Mouse (Mus musculus): ENCODE data around the gene Gm42878.
"Not testable (repeated sequence)": the region's sequence is repeated elsewhere in the genome, so short reads cannot be mapped to it uniquely, and the experiment has no call there.

Gm42878 gene

DNA sequence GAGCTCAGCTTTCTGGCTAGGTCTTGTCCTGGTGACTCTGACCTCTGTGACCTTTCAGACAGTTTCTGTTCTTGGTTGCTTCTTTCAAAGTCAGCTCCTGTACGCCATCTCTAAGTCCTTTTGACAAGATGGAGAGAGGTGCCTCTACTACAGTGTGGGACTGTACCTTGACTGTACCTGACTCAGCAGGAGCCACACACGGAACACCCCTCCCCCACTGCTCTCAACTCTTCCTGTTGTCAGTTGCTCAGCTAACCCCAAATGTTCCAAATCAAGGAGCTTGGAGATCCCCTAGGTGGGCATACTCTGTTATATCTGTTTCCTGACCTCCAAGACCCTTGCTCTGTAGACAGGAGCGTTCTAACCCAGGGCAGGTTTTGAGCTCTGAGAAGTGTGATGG lies 42.1 kb downstream of the Gm42878 start, which contains the start of gene Adam1b:
Gene Adam1b (minus strand): TSS at position 205 of the 400 bp plus-strand sequence.
- in situ Hi-C loops (cut with MboI; ENCODE audit: low sequenced_read_pairs): no loop called here

DNA sequence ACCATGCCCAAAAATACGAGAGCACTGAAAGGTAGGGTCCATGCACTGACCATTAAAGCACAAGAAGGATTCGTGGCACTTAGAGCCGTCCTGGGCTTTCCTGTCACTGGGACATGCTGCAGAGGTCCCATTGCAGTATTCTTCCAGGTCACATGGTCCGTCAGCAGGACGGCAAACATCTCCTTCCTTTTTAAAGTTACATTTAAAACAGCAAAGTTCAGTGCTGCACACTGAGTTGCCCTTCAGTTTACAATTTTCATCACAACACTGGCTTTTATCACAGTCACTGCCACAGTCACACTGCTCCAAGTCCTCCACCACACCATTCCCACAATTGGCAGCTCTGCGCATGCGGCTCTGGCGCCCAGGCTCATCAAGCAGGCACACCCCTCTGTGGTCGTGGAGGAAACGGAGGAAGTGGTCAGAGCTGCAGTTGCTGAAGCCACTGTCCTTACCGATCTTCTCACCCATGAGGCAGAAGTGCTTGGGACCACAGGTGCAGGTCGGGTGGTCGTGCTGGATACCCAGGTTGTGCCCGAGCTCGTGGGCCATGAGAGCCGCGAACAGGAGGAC lies 43.8 kb downstream of the Gm42878 start:
- in situ Hi-C loops (cut with MboI; ENCODE audit: low sequenced_read_pairs): not testable (repeated sequence)

DNA sequence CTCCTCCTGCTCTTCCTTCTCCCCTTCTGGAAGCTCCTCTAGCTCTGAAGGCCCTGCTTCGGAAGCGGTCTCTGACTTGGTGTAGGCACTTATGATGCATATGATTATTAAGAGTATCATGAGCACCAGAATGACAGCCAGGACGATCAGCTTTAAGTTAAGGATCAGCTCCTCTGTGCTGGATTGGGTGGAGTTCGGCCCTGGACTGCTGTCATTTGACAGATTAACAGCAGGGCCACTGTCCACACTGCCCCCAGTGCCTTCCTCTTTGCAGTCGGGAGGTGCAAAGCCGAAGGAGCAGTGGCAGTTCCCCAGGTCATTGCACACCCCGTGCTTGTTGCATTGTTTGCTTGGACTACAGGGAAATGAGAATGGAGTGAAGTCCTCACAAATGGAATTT lies 44.6 kb downstream of the Gm42878 start:
- in situ Hi-C loops (cut with MboI; ENCODE audit: low sequenced_read_pairs): no loop called here

DNA sequence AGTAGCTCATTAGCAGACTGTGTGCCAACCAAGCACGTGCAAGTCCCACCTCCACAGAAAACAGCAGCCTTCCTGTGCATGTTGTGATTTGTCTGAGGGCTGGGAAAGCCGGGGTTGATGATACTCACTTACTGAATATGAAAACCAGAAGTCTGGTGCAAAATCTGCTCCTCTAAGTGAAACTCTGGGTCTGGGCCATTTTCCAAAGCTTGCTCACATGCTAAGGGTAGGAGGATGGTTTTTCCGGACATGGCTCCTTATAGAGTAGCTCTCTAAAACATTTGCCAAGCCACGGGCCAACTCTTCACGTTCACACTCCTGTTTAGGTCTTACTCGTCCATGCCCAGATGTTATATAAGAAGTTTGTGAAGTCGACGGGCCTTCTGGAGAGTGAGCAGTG lies 52.0 kb downstream of the Gm42878 start:
- in situ Hi-C loops (cut with MboI; ENCODE audit: low sequenced_read_pairs): no loop called here

DNA sequence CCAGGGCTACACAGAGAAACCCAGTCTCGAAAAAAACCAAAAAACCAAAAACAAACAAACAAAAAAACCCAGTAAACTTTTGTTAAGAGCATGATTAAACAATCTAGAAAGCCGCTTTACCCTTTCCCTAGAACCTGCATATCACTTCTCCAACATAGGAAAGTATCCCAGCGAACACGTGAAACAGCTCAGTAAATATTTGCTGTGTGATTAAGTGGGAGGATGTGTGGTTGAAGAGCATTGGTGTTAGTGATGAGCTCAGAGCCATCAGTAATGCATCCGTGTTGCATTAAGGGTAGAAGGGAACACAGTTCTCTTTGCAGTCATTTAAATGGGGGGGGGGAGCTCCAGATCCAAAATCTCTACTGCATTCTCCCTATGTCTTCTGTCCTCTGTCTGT lies 60.5 kb downstream of the Gm42878 start:
- in situ Hi-C loops (cut with MboI; ENCODE audit: low sequenced_read_pairs): no loop called here

DNA sequence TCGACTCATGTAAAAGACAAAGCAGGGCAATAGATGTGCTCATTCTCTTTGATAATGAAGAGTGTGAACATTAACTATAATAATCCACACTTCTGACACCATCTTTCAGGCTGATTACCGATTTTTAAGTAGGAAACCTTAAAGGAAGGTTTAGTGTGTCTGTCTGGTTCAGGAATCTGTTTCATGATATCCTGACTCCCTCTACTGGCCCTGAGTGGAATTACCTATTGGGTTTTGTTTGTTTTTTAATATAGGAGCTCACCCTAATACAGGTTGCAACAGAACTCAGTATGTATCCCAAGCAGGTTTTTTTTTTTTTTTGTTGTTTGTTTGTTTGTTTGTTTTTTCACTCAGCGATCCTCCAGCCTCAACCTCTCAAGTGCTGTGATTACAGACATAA lies 67.6 kb downstream of the Gm42878 start:
- in situ Hi-C loops (cut with MboI; ENCODE audit: low sequenced_read_pairs): no loop called here

DNA sequence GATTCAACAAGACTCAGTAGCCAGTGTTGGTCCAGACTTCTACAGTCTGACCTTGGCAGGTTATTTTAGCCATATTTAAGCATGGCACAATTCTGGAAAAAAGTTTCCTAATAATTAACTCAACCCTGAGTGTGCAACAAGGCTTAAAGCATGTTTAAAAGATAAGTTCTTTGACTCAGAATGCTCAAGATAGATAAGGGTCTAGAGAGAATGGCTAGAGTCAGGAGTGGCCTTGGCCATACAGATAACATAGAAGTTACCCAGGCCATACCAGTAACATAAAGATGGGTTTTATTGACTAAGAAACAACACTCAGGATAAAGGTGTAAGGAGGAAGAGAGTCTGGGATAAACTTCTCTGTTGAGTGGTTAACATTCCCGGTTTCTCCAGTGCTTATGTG lies 69.2 kb downstream of the Gm42878 start:
- in situ Hi-C loops (cut with MboI; ENCODE audit: low sequenced_read_pairs): no loop called here

DNA sequence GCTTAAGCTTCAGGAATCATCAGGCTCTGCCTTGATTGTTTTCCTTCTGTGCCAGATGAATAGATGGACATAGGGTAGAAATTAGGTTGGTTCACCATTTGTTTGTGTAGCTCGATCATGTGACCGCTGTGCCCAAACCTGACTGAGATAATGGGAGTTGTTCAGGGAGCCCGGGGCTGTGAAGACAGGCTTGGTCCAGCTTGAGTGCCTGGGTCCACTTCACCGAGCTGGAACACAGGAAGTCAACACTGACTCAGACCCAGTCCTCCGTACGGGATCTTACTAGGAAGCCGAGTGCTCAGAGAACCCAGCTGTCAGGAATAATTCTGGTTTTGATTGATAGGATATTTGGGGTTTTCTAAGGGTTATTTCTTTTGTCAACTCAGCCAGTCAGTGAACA lies 70.7 kb downstream of the Gm42878 start:
- in situ Hi-C loops (cut with MboI; ENCODE audit: low sequenced_read_pairs): no loop called here

DNA sequence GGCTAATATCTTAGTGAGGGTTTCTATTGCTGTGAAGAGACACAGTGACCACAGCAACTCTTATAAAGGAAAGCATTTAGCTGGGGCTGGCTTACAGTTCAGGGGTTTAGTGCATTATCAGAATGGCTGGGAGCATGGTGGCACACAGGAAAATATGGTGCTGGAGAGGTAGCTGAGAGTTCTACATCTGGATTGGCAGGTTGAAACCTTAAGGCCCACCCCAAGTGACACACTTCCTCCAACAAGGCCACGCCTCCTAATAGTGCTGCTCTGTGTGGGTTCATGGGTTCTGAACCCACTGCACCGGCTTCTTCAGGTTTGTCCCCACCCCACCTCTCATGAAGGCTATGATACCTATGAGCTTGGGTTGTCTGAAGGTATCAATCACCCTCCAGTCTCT lies 72.9 kb downstream of the Gm42878 start:
- in situ Hi-C loops (cut with MboI; ENCODE audit: low sequenced_read_pairs): no loop called here

DNA sequence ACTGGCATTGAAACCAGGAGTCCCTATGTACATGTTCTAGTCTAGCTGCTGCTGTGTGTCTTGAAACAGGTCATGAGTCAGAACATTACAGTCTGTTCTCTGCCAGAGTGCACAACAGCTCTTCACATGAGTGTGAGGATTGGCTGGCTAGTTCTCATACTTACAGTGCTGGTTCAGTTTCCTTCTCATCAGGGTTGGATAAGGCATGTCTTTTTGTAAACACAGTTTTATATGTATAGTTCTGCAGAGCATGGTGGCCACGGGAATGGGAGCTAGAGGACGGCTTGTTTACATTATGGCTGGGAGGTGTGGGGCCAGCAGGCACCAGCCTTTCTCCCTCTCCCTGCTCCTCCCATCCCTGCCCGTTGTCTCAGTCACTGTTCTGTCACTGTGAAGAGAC lies 75.7 kb downstream of the Gm42878 start:
- in situ Hi-C loops (cut with MboI; ENCODE audit: low sequenced_read_pairs): no loop called here
